Mouse (Mus musculus) midbrain, postnatal 0 days (tissue): ENCODE measurements around the gene Cyp2ab1. TPM values are rescaled to one million over a fixed set of nuclear protein-coding genes. Genes with fewer than 3 reads are reported as not detected.

Experiments
- ATAC-seq: fragments of 200-750 bp; cut with Nextera tagmentation; 2 replicates; pipeline ENCODE4 v1.8.0; 2017; ENCODE audit warnings: moderate number of reproducible peaks, mild to moderate bottlenecking, moderate TSS enrichment, moderate library complexity; ENCODE audit not compliant: low FRiP score
- DNase-seq: peaks from one replicate; pipeline ENCODE4 v3.0.0-alpha.2; 2015; ENCODE audit warnings: low spot score
- H3K27ac ChIP-seq: fragments of 300-500 bp; sonication (generic); 2 replicates; pipeline ENCODE4 v1.5.1; 2014; ENCODE audit warnings: low read depth, mild to moderate bottlenecking, low read length, mixed read lengths
- H3K27me3 ChIP-seq: fragments of 300-500 bp; sonication (generic); 2 replicates; pipeline ENCODE4 v1.6.1; 2014; ENCODE audit warnings: low read length, control low read depth, mixed read lengths; ENCODE audit not compliant: insufficient read depth
- H3K36me3 ChIP-seq: fragments of 300-500 bp; sonication (generic); 2 replicates; pipeline ENCODE4 v1.6.1; 2014; ENCODE audit warnings: low read length, control low read depth, mixed read lengths; ENCODE audit not compliant: insufficient read depth
- H3K4me1 ChIP-seq: fragments of 300-500 bp; sonication (generic); 2 replicates; pipeline ENCODE4 v1.6.1; 2014; ENCODE audit warnings: mild to moderate bottlenecking, control low read depth, antibody characterized with exemption, low read length, mixed read lengths; ENCODE audit not compliant: insufficient read depth
- H3K4me2 ChIP-seq: fragments of 300-500 bp; sonication (generic); 2 replicates; pipeline ENCODE4 v1.6.1; 2014; ENCODE audit warnings: low read depth, mild to moderate bottlenecking, low read length, mixed read lengths; ENCODE audit not compliant: poor library complexity, severe bottlenecking
- H3K4me3 ChIP-seq: fragments of 300-500 bp; sonication (generic); 2 replicates; pipeline ENCODE4 v1.5.1; 2014; ENCODE audit warnings: low read depth, mild to moderate bottlenecking, low read length, moderate library complexity
- H3K9ac ChIP-seq: fragments of 300-500 bp; sonication (generic); replicated peaks from 2 replicates; pipeline ENCODE4 v1.6.1; 2014; ENCODE audit warnings: mild to moderate bottlenecking, low read length, moderate library complexity, mixed read lengths; ENCODE audit not compliant: poor library complexity, severe bottlenecking
- H3K9me3 ChIP-seq: fragments of 300-500 bp; sonication (generic); 2 replicates; pipeline ENCODE4 v1.6.1; 2016; ENCODE audit warnings: low read length, control low read depth
- CTCF ChIP-seq: IDR thresholded peaks from 2 replicates; pipeline ENCODE4 v1.5.1; 2016; ENCODE audit warnings: antibody characterized with exemption, mild to moderate bottlenecking
- WGBS: fragments of 180-500 bp; shearing (Covaris S2); extraction: QIAGEN DNeasy Blood & Tissue Kit; methylation state at CpG from one replicate; pipeline ENCODE4 v1.1.7; 2014; 5-methylcytosine and 5-hydroxymethylcytosine counted together
- polyA plus RNA-seq: library from polyadenylated mRNA; unstranded; fragments of >200 nt; fragmentation: Nextera tagmentation; extraction: Ambion mirVana; gene quantifications from 2 replicates; pipeline ENCODE4 v1.2.1, GENCODE M21; 2015
- total RNA-seq: library from RNA; depleted of rRNA; stranded (reverse); fragments of >200 nt; gene quantifications from 2 replicates; pipeline ENCODE4 v1.2.3, GENCODE M21; 2014

Gene Cyp2ab1
- total and polyA plus RNA-seq, 2 experiments from 2014 or later: not detected

DNA sequence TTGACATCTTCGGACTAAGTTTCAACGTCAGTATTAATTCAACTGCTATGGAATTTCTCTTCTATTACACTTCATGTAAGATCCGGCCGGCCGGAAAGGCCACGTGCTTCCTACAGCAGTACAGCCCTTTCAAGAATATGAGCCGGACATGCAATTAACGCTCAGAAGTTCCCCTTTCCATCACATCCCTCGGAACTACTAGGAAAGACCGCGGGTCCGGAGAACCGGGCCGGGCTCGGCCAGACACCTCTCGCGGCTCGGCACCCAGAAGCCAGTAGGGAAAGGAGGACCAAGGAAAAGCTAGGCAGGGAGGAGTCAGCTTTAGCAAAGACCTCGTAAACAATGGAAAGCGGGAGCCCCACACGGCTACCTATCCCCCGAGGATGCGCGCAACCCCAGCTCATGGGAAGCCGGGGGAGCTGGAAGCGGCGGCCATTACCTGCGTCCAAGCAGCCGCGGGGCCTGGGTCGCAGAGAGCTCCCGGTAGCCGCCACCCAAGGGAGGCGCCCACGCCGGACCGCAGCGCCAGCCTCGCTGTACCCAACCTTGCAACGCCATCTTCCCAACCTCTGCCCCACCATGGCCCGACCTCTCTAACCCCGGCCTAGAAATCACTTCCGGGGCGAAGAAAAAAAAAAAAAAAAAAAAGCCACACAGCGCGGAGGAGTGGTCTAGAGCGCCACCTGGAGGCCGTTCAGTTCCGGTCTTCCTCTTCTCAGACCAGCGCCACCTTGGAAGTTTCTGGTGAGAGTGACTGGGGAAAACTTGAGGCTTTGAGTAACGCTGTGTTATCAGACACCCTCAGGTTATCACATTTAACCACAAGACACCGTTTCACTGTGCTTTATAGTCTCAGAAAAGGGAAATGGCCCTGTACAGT, 23.2 kb downstream of the Cyp2ab1 start, which contains the start of gene Parl:
Parl (minus strand) TSS at position 618 of the 880 bp plus-strand sequence.
- peaks cover 2% of the 10 kb centered on the region for H3K36me3 ChIP-seq
- H3K9me3 ChIP-seq: no peaks in the 10 kb centered on the region
- peak within 1 kb of the TSS; percentile 96 for H3K4me3 ChIP-seq
- H3K4me1 ChIP-seq: peaks cover 15% of the 10 kb centered on the region
- DNase-seq: peak; percentile 93
- peak; percentile 99 for TF ChIP-seq CTCF
- peak; percentile 93 for ATAC-seq
- peak within 1 kb of the TSS; percentile 77 for H3K9ac ChIP-seq
- H3K4me2 ChIP-seq: peak within 1 kb of the TSS; percentile 76
- H3K27ac ChIP-seq: peak within 1 kb of the TSS; percentile 67
- WGBS: under 1% methylated on average over 51 of the region's 52 CpGs
- H3K27me3 ChIP-seq: no peaks in the 10 kb centered on the region

DNA sequence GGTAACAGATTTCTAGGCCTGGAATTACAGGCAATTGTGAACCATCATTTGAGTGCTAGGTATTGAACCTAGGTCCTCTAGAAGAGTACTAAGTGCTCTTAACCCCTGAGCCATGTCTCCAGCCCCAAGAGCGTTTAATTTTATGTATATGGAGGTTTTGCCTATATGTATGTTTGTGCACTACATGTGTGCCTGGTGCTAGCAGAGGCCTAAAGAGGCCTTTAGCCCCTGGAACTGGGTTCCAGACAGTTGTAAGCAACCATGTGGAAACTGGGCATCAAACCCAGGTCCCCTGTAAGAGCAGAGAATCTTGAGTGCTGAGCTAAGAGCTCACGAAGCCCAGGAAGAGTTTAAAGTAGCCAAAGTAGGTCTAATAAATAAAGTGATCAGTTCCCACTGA, 25.1 kb downstream of the Cyp2ab1 start:
- Histone ChIP-seq H3K27ac (no peak overlapping the region), H3K27me3 (no peaks in the 10 kb centered on the region), H3K4me3 (no peak overlapping the region), H3K9ac (no peak overlapping the region; the same call in 1 of the 2 replicates), H3K4me2 (no peak overlapping the region), H3K4me1 (peaks cover 15% of the 10 kb centered on the region), H3K36me3 (peaks cover 10% of the 10 kb centered on the region), H3K9me3 (no peaks in the 10 kb centered on the region)
- no peak for DNase-seq
- WGBS: 96% methylated on average over 2 of the region's 2 CpGs
- ATAC-seq: no peak
- no peak for TF ChIP-seq CTCF

DNA sequence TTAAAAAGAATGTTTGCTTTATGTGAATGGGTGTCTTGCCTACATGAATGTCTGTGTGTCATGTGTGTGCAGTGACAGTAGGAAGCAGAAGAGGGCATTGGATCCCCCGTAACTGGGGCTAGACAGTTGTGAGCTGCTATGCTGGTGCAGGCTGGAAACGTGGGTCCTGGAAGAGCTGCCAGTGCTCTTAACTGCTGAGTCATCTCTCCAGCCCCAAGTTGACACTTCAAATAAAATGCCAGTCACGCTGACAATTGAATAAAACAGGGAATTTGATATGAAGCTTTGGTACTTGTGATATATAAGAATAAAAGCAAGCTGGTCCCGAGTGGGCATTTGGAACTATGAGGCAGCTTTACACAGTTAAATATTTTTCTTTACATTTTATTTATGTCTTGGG, 45.0 kb downstream of the Cyp2ab1 start:
- DNase-seq (no peak), ATAC-seq (no peak)
- Histone ChIP-seq H3K9me3 (no peaks in the 10 kb centered on the region), H3K4me1 (no peaks in the 10 kb centered on the region), H3K36me3 (peaks cover 43% of the 10 kb centered on the region), H3K4me3 (no peak overlapping the region), H3K27me3 (no peaks in the 10 kb centered on the region), H3K27ac (no peak overlapping the region), H3K9ac (no peak overlapping the region), H3K4me2 (no peak overlapping the region)
- WGBS: 84% methylated on average over 4 of the region's 4 CpGs
- TF ChIP-seq CTCF: no peak

DNA sequence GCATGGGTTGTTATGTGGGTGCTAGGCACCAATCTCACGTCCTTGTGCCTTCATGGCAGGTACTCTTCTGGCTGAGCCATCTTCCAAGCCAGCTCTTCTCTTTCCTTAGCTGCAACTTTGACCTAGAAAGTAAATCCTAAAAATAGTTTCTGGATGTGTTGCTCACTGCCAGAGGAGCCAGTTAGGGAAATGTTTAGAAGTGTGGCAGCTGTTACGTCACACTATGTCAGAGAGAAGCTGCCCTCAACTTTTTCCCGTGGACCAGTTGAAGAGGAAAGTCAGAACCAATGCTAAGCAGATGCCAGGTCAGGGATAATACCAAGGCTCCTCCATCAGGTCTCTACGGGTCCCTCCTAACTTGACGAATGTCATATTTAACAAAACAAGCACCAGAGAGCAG, 45.8 kb downstream of the Cyp2ab1 start:
- no peak overlapping the region for H3K9ac ChIP-seq
- H3K36me3 ChIP-seq: peaks cover 37% of the 10 kb centered on the region
- no peaks in the 10 kb centered on the region for H3K4me1 ChIP-seq
- TF ChIP-seq CTCF: no peak
- no peak for DNase-seq
- no peaks in the 10 kb centered on the region for H3K9me3 ChIP-seq
- H3K4me3 ChIP-seq: no peak overlapping the region
- H3K27me3 ChIP-seq: no peaks in the 10 kb centered on the region
- no peak overlapping the region for H3K4me2 ChIP-seq
- ATAC-seq: no peak
- no peak overlapping the region for H3K27ac ChIP-seq
- 93% methylated on average over 5 of the region's 5 CpGs for WGBS

DNA sequence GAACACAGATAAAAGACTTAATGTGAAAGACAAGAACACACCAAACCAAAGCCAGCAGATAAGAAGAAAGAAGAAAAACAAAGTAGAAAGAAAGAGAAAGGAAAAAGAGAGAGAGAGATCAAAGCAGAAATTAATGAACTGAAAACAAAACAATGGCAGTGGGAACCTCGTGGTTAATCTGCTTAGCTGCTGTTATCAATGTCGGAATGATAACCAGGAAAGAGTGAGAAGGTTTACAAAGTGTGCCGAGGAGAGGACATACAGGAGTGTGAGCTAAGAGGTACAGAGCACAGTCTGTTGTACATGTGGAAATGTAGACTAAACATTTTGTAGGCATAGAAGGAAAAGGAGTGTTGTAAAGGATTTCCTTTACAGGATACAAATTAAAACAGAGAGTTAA, 52.2 kb downstream of the Cyp2ab1 start:
- no peaks in the 10 kb centered on the region for H3K9me3 ChIP-seq
- H3K9ac ChIP-seq: no peak overlapping the region
- WGBS: 21% methylated on average over 3 of the region's 3 CpGs
- no peaks in the 10 kb centered on the region for H3K4me1 ChIP-seq
- ATAC-seq: no peak
- H3K27me3 ChIP-seq: no peaks in the 10 kb centered on the region
- peaks cover under 1% of the 10 kb centered on the region; the same call in 1 of the 2 replicates for H3K36me3 ChIP-seq
- TF ChIP-seq CTCF: no peak
- no peak overlapping the region for H3K4me2 ChIP-seq
- H3K4me3 ChIP-seq: no peak overlapping the region
- DNase-seq: no peak
- H3K27ac ChIP-seq: no peak overlapping the region

DNA sequence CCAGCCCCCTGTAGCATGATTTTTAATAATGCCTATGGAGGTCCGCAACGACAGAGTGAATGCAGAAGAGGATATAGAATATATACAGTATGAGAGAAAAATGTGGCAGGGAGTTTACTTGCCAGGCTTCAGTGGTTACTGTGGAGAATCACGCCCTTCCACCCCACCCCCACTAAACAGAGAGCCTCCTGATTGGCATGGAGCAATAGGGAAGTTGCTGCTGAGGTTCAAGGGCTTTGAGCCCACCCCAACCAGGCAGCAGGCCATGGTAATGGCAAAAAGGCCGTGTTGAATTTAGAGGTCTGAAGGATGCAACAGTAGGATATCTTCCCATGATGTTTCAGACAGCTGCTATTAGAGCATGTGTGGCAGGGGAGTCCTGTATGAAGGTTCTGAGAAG, 53.9 kb downstream of the Cyp2ab1 start:
- H3K9me3 ChIP-seq: no peaks in the 10 kb centered on the region
- no peaks in the 10 kb centered on the region for H3K27me3 ChIP-seq
- ATAC-seq (no peak), DNase-seq (no peak)
- H3K36me3 ChIP-seq: no peaks in the 10 kb centered on the region
- 87% methylated on average over 4 of the region's 4 CpGs for WGBS
- H3K4me1 ChIP-seq: no peaks in the 10 kb centered on the region
- TF ChIP-seq CTCF: no peak
- H3K9ac ChIP-seq: no peak overlapping the region
- H3K27ac ChIP-seq: no peak overlapping the region
- H3K4me3 ChIP-seq: no peak overlapping the region
- H3K4me2 ChIP-seq: no peak overlapping the region
